Mouse (Mus musculus) forelimb bud, embryonic 11.5 days (tissue): ENCODE measurements around the gene Zfp64.

Source experiments
- DNase-seq: peaks from one replicate; pipeline ENCODE4 v3.0.0-alpha.2; 2012; ENCODE audit warnings: low read depth, low spot score

The Zfp64 gene

DNA sequence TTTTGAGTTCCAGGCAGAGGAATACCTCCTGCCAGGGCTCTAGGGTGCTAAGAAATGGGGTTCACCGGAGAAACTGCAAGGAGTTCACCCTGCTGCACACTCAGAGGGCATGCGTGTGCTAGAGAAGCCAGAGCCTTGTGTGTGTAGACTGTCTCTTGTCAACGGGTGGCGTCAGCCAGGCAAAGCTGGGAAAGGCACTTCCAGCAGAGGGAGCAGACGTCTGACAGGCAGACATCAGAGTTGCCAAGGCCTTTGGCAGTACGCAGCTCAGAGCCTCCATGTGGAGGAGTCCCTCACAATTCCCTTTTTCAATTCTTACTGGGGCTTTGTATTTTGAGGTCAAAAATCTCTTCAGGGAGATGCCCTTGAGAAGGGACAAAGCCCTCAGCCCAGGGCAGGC, 6.9 kb downstream of the Zfp64 start:
- DNase-seq: no peak

DNA sequence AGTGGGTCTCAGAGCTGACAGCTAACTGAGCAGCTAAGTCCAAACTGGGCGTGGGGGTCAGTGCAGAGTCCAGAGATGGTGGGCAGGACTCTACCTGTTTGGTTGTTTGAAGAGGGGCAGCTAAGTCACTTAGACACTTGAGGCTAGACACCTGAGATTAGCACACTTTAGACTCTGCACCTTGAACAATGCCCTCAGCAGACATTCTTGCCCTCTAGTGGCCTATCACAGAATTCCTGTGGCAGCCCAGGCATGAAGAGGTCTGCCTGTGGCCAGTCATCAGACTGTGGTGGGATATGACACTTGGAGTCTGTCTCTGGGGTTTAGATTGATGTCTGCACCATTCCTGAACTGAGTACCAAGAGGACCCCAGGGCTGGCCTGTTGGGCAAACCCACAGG, 7.7 kb downstream of the Zfp64 start:
- no peak for DNase-seq

DNA sequence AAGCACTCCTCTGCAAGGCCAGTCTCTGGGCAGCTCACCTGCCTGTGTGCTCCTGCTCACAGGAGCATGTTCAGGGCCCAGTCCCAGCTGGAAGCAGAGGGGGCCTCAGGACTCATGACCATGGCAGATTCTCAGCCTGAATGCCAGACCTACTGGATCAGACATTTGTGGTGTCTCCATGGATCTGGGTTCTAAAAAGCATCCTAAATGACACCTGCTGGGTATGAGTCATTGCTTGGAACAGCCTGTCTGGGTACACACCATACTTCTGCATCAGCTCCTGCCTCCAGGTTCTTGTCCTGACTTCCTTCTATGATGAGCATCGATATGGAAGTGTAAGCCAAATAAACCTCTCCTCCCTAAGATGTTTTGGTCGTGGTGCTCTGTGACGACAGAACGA, 11.4 kb downstream of the Zfp64 start:
- DNase-seq: no peak

GRCm38 (mm10) chr2:168939941-168940340, 15.4 kb downstream of the Zfp64 start:
- no peak for DNase-seq

DNA sequence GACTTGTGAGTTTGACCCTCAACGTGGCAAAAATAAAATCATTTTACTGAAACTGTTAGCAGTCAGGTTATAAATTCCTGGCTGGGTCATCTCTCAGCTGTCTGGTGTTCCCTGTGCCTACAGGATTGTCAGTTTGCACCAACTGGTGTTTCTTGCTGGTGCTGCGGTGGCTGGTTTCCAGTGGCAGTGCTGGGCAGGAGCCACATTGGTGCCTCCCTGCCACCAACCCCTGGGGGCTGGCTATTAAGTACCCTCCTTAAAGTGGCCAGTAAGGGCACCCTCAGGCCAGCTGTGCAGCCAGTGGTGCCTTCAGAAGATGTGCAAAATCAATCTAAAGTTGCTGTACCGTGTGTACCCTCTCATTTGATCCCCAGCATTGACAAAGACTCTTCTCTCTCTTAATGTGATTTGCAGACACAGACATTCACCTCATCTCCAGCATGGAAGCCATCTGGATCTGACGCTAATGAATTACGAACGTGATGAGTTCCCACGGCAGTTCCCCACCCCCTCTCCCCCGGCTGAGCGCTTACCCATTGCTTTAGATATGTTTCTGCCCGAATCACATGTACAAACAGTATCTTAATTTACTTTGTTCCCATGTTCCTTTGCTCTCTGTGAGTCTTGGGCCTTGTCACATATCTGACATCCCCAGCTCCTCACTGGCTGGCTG, 16.0 kb downstream of the Zfp64 start:
- no peak for DNase-seq

GRCm38 (mm10) chr2:168936896-168937295, 18.5 kb downstream of the Zfp64 start:
- no peak for DNase-seq

DNA sequence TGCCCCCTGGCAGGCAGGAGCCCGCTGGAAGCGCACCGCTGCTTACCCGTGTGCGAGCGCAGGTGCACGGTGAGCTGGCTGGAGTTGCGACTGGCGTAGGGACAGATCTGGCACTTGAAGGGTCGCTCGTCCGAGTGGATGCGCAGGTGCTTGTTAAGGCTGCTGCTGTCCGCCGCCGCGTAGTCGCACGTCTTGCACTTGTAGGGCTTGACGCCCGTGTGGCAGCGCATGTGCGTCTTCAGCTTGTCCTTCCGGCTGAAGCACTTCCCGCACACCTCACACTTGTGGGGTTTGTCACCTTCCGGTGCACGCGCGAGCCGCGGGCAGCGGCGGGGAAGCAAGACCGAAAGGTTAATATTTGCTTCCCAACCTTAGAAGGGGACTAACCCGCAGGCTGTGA, 20.2 kb downstream of the Zfp64 start:
- no peak for DNase-seq

DNA sequence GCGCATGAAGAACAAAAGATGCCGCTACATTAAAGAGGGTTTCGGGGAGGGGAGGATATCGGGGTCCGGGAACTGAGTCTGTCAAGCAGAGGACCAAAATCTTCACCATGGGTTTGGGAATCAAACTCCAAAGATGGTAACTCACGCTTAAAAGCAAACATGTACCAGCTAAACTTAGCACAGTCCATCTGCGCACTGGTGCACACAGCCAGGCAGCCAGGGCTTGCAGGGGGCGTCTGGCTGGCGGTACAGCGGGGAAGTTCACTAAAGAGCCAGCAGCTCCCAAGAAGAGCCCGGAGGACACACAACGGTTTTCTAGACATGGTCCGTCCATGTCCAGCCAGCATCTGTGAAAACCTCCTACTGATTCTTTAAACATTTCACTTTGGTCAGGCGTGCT, 23.7 kb downstream of the Zfp64 start:
- DNase-seq: no peak

GRCm38 (mm10) chr2:168929691-168930090, 25.7 kb downstream of the Zfp64 start:
- DNase-seq: peak; percentile 82

- DNase-seq: no peak
Observed at GRCm38 (mm10) chr2:168927401-168927800, 28.0 kb downstream of the Zfp64 start.

DNA sequence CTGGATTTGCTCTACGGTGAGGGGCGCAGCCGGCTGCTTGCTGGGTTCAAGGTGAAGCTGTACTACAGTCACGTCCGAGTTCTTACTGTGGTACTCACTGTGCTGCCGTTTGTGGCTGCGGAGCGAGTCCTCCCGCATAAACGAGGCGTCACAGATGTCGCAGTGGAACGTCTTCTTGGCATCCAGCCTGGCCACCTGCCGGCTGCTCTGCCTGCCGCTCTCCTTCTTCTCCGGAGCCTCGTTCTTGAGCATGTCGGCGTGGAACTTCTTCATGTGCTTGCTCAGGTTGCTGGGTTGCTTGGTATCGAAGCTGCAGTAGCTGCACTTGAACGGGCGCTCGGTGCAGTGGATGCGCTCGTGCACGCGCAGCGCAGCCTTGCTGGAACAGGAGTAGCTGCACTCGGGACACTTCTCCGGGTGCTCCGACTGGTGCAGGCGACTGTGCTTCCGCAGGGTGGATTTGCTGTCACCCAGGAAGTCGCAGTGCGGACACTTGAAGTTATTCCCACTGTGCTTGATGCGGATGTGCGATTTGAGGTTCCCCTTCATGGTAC, 29.1 kb downstream of the Zfp64 start:
- no peak for DNase-seq

DNA sequence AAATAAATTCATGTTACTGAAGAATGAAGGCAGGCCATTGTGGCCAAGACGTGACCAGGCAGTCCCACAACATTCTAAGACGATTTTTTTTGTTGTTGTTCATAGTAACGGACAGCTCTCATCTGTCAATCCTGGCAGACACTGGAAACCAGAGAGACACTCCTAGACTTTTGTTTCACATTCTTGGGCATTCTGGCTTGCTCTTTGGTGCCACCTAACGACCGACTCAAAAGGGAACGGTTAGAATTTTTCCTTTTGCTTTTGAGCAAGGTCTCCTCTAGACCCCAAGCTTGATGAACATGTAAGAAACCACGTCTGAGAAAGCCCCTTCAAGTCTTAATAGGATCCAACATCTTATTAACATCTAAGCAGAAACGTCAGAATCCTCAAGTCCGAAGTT, 31.7 kb downstream of the Zfp64 start:
- no peak for DNase-seq

- no peak for DNase-seq
Observed at GRCm38 (mm10) chr2:168922466-168922865, 32.9 kb downstream of the Zfp64 start.

GRCm38 (mm10) chr2:168920007-168920406, 35.4 kb downstream of the Zfp64 start:
- DNase-seq: no peak

DNA sequence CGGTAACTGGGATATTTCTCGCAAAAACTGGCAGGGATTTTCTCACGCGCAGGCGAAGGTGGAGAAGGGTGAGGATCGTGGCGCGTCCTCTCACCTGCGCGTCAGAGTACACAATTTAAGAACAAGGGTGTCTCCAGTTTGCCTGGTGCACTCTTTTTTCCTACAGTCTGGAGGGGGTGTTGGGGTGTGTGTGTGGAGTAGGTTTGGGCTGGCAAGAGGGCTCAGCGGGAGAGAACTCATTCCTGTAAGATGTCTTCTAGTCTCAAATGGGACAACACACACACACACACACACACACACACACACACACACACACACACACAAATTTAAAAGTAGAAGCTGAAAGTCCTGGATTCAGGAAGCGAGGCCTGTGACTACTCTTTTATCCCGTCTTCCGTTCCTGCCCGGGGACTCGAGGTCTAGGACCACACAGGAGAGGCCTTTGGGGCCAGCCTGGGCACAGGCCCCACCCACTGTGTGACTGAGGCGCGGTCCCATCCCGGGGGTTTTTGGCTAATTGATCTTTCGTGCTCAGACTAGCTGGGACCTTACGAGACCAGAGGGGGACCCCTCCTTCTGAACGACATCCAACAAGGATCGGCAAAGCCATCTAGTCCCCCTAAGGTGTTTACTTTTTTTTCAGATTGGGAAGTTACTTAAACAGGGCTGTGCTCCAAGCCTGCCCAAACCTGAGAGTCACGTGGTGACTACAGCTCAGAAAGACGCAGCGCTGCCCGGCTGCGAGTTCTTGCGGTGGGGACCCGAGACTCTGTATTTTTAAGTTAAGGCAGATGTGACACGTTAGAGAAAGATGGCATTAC, 42.3 kb downstream of the Zfp64 start:
- DNase-seq: no peak

- DNase-seq: no peak
Observed at GRCm38 (mm10) chr2:168912051-168912891, 43.1 kb downstream of the Zfp64 start.

DNA sequence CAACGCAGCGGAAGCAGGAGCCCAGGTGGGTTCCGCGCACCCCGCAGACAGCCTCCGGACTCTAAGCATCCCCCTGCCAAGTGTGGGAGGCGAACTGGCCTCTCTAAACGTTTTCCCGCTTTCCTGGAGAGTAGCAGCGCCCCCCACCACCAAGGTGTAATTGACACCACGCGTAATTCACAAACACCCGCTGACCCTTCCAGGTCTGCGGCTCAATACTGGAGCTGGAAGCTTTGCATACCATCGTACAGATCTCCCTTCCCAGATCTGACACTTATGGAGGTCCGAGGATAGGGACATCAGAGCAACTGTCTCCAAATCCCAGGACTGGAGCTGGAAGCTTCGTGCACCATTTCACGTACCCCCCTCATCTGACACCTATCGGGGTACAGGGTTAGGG, 43.9 kb downstream of the Zfp64 start:
- DNase-seq: no peak

- DNase-seq: no peak
Observed at GRCm38 (mm10) chr2:168906022-168906421, 49.4 kb downstream of the Zfp64 start.

- DNase-seq: no peak
Observed at GRCm38 (mm10) chr2:168904846-168905245, 50.5 kb downstream of the Zfp64 start.

DNA sequence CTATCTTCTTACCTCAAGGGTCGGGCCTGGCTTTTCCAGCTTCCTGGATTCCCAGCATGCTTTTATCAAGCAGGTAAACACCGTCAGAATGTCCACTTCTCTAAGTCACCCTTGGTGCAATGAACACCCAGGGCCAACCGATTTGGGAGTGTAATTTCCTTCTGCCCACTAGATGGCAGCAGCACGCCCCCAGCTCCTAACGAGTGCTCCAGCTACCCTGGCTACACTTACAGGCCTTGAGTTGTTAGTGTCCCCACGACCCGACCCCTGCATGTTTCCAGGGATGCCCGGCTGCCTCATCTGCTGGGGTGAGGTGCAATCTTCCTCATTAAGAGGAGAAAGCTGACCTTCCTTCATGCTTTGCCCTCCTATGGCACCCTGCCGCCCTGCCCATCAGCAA, 51.2 kb downstream of the Zfp64 start:
- peak; percentile 74 for DNase-seq

DNA sequence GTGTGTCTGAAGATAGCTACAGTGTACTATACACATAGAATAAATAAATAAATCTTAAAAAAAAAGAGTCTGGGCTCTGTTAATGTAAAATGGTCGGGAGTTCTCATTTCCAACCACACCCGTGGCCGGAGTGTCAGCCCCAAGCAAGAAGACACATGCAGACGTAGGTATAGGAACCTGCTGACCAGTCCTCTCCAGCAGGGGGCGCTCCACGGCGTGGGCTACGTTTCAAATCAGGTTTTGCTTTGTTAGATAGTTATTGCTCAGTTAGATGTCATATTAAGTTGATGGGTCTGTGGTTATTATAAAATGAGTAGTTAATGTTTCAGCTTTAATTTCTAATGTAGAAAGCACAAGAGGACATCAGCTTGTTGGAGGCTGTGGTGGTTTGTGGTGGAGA, 52.8 kb downstream of the Zfp64 start:
- no peak for DNase-seq

DNA sequence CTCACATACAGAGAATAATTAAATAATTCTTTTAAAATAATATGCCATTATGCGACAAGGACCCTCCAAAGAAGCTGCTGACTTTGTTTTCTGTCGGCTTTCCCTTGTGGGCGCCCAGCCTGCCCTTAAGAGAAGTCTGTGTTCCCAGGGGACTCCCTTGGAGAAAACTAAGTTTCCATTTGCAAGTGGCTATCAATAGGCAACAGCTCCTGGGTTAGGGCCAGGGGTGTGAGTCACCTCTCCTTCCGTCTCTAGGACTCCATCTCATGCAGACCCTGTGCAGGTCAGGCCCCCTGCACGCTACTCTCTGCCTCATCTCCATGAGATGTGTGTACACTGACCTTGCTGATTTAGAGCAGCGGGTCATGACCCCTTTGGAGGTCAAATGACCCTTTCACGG, 57.5 kb downstream of the Zfp64 start:
- DNase-seq: no peak
